Mouse (Mus musculus) kidney, adult 8-10 months (tissue): ENCODE results near the gene Mpped2.
A peak's percentile ranks its signal among the peaks of the same experiment; 100 is the strongest.

Experiments
- DNase-seq, 2 experiments: peaks; one replicate each; pipeline ENCODE4 v3.0.0; 2022

The Mpped2 gene

DNA sequence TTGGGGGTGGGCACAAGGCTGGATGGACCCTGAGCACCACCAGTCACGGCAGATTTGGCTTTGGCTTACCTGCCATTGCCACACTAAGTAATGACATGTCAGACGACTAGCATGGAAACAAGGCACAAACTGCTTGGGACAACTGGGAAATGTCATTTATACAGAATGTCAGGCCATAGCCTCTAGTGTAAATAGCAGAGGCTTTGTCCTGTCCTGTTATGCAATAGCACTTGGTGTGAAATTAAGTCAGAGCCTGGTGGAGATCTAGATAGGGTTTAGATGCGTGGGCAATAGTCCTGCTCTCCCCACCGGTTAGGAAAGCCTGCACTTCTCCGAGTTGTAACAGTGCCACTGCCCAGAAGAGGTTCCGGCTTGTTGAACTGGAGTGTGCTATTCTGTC is 128.8 kb downstream of the Mpped2 start:
- no peak for DNase-seq

DNA sequence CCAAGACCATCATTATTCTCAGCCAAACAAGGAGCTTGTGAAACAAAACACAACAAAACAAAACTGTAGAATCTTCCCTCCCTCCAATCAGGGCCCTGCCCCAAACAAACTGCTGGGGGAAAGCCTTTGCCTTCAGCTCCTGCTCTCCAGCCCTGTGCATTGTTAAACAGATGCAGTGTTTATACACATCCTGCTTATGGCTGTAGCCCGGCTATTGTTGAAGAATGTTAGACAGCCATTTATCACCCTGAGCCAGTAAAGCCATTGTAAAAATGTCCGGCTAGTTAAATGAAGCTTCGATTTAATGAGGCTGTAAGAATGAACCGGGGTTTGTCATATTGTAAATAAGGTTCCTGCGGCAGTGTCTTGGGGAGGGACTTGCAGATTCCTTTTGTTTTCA is 129.5 kb downstream of the Mpped2 start:
- DNase-seq, result no peak

DNA sequence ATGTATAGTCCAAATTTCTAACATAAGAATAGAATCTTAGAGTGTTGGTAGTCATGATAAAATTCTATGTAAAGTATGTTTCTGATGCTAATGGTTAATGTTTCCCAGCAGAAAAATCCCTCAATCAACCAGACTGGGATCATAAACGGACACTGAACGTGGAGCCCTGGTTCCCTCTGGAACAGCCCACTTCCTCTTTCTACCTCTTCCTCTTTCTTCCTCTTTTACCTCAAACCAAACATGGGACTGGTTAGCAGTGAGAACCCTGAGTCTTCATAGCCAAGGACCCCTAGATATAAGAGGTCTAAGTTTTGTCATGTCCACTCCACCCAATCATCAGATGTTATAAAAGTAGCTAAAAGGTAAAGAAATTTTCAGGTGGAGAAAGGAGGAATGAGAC is 132.4 kb downstream of the Mpped2 start:
- no peak for DNase-seq

DNA sequence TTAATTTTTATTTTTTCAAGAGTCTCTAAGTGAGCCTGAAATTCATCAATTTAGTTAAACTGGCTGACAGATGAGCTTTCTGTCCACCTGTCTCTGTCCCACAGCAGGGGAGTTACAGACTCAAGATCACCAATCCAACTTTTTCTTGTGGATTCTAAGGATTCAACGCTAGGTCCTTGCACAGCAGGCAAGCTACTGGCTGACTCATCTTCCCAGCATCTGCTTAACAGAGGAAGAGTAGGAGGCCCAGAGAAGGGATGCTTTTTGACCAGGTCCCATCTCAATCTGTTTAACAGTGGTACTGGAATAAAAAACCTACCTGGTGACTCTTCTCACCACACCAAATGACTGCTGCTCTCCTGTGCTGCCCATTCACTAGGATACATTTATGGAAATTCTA is 133.0 kb downstream of the Mpped2 start:
- no peak for DNase-seq

DNA sequence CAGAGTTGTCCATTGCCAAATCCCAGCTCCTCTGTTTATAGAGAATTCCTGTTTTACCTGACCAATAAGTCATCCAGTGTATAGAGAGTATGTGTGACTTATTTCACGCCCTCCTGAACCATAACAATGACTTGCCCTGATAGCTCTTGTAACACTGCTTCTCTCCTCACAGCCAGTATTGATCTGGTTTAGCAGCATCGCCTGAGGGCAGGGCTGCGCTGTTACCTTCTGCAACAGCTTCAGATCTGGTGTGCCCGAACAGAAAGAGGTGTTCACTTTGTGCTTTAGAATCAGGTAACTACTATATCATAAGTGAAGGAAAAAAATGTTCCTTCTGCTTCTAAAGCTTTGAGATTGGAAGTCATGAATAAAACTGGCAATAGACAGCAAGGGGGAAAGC is 133.7 kb downstream of the Mpped2 start:
- DNase-seq, result no peak

DNA sequence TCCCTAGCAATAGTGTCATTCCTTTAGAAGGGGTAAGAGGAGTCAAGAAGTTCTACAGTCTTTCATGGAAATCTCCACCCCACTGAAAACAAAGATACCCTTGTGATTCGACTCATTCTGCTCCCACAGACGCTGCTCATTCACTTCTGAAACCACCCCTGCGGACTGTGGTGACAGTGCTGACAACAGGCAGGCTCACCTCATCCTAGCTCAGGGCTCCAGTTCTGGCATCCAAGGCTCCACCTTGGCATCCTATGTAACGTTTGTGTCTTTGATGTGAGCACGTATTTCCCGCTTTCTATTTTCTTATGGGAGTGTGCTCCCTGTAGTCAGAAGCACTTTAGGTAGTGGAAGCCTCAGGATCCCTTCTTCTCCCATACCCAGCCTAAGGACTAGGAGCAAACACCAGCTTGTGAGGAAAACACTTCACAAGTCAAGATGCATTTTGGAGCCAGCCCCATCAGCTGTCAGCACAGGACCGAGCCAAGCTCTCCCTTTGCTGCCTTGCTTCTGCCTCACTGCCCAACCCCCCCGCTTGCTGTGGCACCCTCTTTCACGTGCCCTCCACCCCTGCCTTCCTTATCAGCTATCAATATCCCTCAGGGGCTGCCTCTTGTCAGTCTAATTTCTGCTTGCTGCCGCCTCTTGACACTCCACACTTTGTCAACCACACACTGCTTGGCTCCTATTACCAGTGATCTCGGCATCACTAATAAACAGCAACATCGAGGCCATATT is 135.7 kb downstream of the Mpped2 start:
- no peak for DNase-seq

DNA sequence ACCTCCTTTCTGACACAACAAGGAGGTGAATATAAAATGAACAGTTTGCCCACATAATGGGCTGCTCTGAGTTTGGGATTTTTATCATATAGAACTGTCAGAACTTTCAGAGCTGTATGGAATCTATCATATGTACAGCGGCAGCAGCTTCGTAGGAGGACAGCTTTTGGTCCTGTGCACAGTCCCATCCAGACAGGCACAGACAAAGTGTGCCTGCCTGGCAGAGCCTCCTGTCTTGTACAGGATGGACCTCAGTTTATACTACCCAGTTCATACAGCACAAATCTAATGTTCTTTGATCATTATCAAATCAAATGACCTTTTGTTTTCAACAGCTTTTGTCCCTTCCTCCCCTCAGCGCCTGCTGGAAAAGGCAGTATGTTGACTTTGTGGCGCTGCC is 136.4 kb downstream of the Mpped2 start:
- no peak for DNase-seq

DNA sequence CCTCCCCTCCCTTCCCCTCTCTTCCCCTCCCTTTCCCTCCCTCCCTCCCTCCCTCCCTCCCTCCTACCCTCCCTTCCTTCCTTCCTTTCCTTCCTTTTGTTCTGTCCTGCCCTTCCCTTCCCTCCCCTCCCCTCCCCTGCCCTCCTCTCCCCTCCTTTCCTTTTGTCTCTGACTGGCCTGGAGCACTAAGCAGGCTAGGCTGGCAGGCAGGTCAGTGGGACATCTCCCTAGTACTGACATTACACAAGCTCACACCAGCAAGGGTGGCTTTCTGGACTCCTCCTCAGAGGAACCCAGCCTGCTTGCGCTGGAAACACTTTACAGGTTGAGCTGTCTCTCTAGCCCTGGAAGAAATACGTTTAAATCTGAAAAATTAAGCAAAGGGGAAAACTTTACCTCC is 139.5 kb downstream of the Mpped2 start:
- DNase-seq, result no peak

DNA sequence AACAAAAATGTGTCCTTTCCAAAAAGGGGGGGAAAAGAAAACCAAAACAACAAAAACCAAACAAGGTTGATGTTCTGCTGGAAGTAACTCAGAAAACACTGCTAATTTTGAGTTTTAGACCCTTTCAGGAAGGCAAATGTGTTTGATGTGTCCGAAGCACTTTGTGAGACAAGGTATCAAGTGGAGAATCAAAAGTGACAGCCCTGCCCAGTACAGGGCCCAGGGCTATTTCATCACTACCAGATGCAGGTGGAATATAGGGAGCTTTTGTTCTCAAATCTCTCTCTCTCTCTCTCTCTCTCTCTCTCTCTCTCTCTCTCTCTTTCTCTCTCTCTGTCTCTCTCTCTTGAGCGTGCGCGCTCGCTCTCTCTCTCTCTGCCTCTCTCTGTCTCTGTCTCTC is 140.1 kb downstream of the Mpped2 start:
- no peak for DNase-seq

DNA sequence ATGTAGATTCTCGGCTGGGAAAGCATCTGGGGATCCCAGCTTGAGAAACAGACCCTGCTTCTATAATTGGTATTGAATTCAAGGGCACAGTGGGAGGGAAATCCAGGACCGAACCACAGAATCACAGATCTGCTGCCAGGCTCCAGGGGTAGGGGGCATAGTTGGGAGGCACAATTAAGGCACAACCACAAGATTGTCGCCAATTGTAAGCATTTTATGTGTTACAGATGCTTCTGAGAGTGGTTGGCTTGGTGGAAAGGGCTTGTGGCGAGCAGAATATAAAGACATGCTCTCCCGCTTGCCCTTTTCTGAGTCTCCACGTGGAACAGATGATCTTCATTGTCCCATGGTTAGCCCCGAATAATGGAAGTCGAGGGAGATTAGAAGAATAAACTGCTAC is 142.3 kb downstream of the Mpped2 start:
- no peak for DNase-seq

DNA sequence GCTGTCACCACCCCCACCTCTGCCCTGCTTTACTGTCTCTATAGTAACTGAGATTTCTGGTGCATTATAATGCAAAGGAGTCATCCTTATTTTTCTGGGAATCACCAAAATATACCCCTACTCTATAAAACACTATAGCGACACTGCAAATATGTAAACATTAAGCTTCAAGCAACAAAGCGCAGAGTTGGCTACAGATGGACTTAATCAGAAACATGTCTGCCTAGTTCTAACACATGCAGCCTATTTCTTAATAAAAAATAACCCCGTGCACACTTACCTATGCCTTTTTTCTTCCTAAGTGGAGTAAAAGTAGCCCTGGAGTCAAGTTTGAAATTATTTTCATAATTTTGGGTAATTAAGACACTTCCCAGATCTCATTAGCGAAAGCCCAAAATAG is 144.2 kb downstream of the Mpped2 start:
- DNase-seq, result no peak

DNA sequence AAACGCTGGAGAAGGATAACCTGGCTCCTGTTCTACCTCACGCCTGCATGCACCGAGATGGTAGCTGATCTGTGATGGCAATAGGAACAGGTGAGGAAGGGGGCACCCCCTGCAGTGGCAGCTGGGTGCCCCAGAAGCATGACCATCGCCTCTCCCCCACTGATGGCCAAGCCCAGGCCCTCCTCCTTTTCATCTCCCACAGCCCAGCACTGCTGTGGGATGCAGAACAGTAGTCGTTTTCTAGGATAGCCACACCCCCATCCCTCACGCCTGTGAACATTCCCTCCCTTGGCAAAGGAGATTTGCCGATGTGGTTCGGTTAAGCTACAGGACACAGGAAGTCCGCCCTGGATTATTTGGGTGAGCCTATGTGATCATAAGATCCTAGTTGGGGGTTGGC is 151.1 kb downstream of the Mpped2 start:
- DNase-seq, result no peak

DNA sequence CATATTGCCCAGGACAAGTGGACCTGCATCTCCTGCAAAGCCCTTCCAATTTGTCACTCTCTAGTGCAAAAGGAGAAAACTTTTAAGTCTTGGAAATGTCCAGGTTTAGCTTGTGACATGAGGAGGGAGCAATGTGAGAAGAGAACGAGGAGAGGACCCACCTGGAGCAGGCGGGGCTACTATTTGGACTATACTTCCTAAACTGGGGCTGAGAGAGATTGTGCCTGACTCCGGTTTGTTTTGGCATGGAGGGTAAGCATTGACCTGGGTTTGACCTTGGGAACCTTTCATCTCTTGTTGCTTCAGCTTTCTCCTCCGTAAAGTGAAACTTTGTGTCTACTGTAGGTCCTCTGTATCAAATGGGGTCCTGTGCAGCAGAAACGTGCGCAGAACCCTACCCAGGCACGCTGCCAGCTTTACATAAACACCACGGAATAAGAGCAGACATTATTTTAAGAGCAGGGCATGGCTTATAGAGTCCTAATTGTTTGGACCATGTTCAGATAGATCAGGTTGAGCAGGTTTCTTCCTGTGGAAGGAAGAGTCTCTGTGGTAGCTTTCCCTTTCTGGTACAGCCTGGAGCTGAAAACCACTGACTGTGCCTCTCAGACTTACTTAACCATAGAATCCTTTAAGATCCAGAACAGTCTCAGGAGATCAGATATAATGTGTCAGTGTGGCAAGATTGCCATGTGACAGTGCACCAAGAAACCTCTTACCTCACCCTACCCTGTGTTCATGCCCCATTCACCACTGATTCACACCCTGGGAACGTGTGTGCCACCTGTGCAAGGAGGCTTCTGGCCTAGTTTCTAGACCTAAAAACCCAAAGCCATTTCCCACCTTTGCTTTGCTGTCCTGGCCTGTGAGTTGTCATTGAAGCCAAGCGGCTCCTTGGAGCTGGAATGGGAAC is 152.0 kb downstream of the Mpped2 start:
- no peak for DNase-seq

DNA sequence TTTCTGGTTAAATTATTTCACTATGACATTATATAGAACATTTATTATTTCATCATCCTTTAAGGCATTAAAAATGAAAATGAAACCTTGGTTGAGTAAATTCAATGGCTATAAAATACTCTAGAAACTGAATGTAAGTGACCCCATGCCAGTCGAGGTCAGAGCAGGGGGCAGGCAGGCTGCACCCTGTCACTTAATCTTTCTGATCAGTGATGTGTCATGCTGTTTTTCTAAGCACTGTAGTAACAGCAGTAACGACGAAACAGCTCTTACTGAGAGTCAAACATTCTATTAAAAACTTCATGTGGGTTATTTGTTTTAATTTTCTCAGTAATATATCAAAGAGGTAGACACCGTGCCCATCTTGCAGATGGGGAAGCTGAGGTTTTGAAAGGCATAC is 153.4 kb downstream of the Mpped2 start:
- no peak for DNase-seq

DNA sequence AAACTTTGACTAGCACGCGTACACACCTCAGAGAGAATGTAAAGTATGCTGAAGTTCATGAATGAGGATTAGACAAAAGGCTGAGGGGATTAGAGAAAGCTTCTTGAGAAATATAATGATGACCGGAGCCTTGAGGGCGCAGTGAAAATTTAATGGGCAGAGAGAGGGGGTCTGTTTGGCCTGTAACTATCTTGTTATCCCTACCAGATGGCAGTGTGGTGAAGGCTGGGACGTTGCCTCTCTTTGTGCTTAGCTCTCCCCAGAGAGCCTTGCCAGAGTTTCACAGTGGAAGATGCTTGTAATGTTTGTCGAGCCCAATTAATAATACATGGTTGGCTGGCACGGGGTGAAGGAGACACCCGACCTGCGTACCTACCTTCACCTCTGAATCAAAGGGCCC is 156.3 kb downstream of the Mpped2 start:
- DNase-seq, result no peak

DNA sequence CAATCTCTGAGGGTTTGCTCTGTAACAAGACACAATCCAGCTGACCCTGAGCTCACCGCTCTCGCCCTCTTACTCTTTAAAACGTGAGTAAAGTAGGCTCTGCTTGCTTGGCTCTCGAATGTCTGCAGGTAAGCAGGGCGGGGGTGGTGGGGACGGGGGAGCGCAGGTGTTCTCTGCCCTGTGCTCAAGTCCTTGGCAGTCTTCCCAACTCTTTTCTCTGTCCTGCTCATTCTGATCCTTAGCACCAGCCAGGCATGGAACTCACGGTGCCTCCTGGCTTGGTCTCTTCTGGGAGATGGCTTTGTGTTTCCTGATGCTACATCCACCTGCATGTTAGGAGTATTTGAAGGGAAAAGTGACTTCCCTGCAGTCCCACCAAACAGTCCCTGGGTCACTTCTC is 158.4 kb downstream of the Mpped2 start:
- DNase-seq, result no peak

DNA sequence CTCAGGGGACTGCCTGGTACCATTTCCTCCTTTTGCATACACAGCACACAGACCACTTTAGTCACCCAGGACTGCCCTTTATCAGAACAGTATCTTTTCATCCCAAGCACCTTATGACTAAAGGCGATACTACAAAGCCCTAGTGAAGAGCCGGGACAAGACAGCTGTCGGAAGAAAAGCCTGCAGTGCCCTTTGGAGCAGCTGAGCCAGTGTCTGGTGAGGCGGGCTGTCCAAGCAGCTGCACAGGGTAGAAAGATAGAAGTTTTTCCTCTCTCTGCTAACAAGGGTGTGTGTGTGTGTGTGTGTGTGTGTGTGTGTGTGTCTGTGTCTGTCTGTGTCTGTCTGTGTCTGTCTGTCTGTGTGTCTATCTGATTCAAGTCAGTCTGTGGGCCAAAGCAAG is 161.1 kb downstream of the Mpped2 start:
- no peak for DNase-seq

DNA sequence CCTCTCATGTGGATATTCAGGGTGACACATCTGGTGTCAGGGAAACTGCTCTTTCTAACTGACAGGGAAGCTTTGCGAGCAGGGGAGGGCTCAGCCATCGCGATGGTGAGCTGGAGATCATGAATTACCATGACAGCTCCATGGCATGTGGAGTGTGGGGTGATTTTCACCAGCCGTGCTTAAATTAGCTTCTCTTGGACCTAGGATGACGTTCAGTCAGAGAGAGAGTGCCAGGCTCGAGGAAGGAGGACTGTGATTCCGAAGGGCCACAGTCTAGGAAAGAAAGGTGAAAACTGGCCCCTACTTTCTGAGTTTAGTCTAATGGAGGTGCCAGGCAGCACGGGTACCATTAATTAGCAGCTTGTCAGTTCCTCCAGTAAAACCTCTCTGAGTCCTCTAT is 161.7 kb downstream of the Mpped2 start:
- no peak for DNase-seq

DNA sequence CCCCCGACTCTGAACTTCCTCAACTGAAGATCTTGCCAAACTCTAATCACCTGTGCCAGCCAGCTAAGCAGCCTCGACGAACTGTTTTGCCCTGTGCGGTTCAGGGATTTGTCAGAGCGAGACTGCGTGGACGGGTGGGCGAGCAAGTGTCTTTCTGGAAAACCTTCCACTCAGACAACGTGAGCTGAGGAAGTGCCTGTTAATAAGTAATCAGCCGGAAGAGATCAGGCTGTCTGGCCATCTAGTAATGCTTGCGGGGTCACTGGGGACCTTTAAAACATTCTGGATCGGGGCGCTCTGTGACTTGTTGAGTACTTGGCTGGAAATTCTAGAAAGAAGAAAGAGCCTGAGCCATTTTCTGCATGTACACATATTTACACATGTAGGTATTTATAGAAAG is 162.1 kb downstream of the Mpped2 start:
- peak; percentile 18 to 25 for DNase-seq

DNA sequence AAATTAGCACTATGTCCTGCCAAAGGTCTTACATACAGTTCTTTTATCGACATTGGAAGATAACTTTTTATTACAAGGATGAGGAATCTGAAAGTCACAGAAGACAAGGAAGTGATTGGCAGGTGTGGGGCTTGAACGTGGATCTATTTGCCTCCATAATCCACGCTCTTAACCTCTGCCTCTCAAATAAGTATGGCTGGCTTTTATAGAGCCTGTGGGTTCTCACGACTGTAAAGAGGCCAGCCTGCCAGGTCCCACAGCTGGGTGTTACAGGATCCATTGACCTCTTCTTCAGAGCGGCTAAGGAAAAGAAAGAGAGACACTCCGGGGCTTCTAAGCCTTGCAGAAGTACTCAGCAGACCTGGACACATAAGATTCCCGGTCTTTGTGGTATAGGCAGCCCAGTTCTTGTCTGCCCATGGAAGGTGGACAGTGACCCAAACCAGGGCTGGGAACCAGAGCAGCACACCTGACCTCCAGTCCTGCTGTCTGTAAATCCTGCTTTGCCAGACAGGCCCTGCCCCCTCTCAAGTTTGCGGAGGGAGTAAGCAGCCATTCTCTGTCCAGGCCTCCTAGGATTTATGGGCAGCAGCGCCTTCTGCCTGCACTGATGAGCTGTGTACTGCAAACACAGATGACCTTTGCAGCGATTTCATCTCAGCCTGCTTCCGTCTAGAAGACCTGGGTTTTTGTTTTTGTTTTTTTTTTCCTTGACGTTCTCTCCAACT is 162.7 kb downstream of the Mpped2 start:
- peak in 1 of 2 experiments; percentile 13 for DNase-seq

DNA sequence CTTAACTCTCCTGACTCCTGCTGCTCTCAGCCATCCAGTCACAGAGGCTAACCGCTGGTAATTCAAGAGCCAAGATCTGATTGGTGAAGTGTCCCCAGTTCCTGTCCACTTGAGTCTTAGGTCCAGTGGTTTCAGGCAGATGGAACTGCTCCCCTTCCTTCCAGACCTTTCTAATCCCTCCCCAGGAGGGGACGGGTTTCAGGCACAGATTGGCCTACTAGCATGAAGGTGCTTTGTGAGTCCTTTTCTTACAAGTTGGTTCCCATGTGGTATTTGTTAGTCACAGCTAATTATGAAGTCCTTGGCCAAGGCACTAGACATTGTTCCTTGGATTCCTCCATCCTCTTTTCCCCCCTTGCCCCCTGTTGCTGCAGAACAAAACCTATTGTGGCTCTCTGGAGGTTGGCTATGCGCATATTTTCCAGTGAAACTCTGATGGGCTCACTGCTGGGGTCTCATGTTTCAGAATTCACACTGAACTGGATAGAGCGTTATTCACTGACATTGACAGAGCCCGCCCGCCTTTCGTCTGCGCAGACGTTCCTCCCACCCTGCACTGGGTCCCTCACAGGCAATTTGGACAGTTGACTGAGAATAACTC is 163.4 kb downstream of the Mpped2 start:
- no peak for DNase-seq

DNA sequence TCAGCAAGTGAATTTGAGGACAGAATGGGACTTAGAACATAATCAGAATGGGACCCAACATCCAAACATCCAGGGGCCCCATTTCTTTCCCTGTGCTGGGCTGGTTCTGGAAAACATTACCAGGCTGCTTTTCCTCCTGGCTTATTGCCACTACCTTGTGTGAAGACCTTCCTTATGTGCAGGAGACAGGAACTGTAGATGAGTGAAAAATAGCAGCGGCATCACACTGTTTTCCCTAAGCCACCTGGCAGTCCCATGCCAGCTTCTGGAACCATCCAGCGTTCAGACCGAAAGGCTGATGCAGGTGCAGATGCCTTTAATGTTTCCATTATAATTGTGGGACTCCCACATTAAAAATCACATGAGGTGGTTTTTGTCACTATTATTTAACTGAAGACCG is 164.2 kb downstream of the Mpped2 start:
- DNase-seq, result no peak

DNA sequence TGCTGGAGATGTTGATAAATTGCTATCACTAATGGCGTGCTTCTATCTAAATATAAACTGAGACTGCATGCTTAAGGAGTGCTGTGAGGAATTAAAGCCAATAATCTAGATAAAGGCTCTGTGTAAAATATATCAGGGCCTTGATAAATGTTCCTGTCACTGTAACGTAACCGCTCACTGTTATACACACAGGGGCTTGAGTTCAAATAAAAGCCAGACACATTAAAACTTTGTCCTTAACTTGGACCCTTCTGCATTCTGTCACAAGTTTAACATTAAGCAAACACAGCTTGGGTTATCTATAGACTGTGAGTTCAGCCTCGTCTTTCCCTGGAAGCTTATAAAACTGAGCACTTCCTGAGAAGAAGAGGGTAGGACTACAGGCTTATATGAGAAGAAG is 164.6 kb downstream of the Mpped2 start:
- no peak for DNase-seq
